Mouse (Mus musculus) embryonic facial prominence, embryonic 12.5 days (tissue): ENCODE results near the gene Dysf. TPM values are rescaled to one million over a fixed set of nuclear protein-coding genes. Genes with fewer than 3 reads are reported as not detected.
A peak's percentile ranks its signal among the peaks of the same experiment; 100 is the strongest.

Experiments used
- ATAC-seq: fragments of 200-750 bp; cut with Nextera tagmentation; 2 replicates; pipeline ENCODE4 v1.8.0; 2017; ENCODE audit not compliant: insufficient number of reproducible peaks, insufficient read depth, low FRiP score, low TSS enrichment
- H3K27ac ChIP-seq: fragments of 300-500 bp; sonication (generic); 2 replicates; pipeline ENCODE4 v1.5.1; 2016; ENCODE audit warnings: mild to moderate bottlenecking
- H3K27me3 ChIP-seq: fragments of 300-500 bp; sonication (generic); 2 replicates; pipeline ENCODE4 v1.6.1; 2016; ENCODE audit warnings: mild to moderate bottlenecking, moderate library complexity
- H3K36me3 ChIP-seq: fragments of 300-500 bp; sonication (generic); 2 replicates; pipeline ENCODE4 v1.6.1; 2016; ENCODE audit warnings: mild to moderate bottlenecking
- H3K4me1 ChIP-seq: fragments of 300-500 bp; sonication (generic); 2 replicates; pipeline ENCODE4 v1.6.1; 2016
- H3K4me2 ChIP-seq: fragments of 300-500 bp; sonication (generic); replicated peaks from 2 replicates; pipeline ENCODE4 v1.6.1; 2016; ENCODE audit warnings: mild to moderate bottlenecking, moderate library complexity
- H3K4me3 ChIP-seq: fragments of 300-500 bp; sonication (generic); 2 replicates; pipeline ENCODE4 v1.5.1; 2016; ENCODE audit warnings: mild to moderate bottlenecking
- H3K9ac ChIP-seq: fragments of 300-500 bp; sonication (generic); 2 replicates; pipeline ENCODE4 v1.6.1; 2016; ENCODE audit warnings: mild to moderate bottlenecking, moderate library complexity
- H3K9me3 ChIP-seq: fragments of 300-500 bp; sonication (generic); 2 replicates; pipeline ENCODE4 v1.6.1; 2016; ENCODE audit warnings: mild to moderate bottlenecking, moderate library complexity
- whole genome bisulfite sequencing: fragments of 180-500 bp; shearing (Covaris S2); methylation state at CpG from one replicate; pipeline ENCODE4 v1.1.7; 2016; 5-methylcytosine and 5-hydroxymethylcytosine counted together
- polyA plus RNA-seq: library from polyadenylated mRNA; unstranded; fragments of >200 nt; fragmentation: Nextera tagmentation; extraction: Ambion mirVana; gene quantifications from 2 replicates; pipeline ENCODE4 v1.2.1, GENCODE M21; 2016

The Dysf gene
- polyA plus RNA-seq, 1 experiment from 2014 or later = 8.7 TPM

- H3K4me2 ChIP-seq = no peak overlapping the region
- no peak overlapping the region for H3K27ac ChIP-seq
- H3K27me3 ChIP-seq = no peaks in the 10 kb centered on the region
- 67% methylated on average over 9 of the region's 9 CpGs for WGBS
- ATAC-seq = peak; percentile 58; the same call in 1 of the 2 replicates
- H3K4me1 ChIP-seq = peaks cover 11% of the 10 kb centered on the region
- H3K4me3 ChIP-seq = no peak overlapping the region
- no peak overlapping the region for H3K9ac ChIP-seq
- no peaks in the 10 kb centered on the region for H3K9me3 ChIP-seq
- no peaks in the 10 kb centered on the region for H3K36me3 ChIP-seq
These were observed 116.2 kb downstream of the Dysf start for GRCm38 (mm10) chr6:84124609-84125008.

- Histone ChIP-seq H3K27me3 (no peaks in the 10 kb centered on the region), H3K4me3 (no peak overlapping the region), H3K27ac (no peak overlapping the region), H3K9me3 (no peaks in the 10 kb centered on the region), H3K4me2 (no peak overlapping the region), H3K36me3 (no peaks in the 10 kb centered on the region), H3K4me1 (peaks cover 6% of the 10 kb centered on the region; the same call in 1 of the 2 replicates), H3K9ac (no peak overlapping the region)
- 82% methylated on average over 4 of the region's 4 CpGs for WGBS
- ATAC-seq = no peak
These were observed 116.7 kb downstream of the Dysf start for GRCm38 (mm10) chr6:84125101-84125500.

GRCm38 (mm10) chr6:84128229-84128628, 119.8 kb downstream of the Dysf start:
- no peak for ATAC-seq
- 0 out of 2 replicates have a peak, but pooled peaks cover 8% of the 10 kb centered on the region for H3K4me1 ChIP-seq
- no peak overlapping the region for H3K9ac ChIP-seq

GRCm38 (mm10) chr6:84130867-84131266, 122.5 kb downstream of the Dysf start:
- H3K9ac ChIP-seq = no peak overlapping the region
- H3K9me3 ChIP-seq = no peaks in the 10 kb centered on the region
- H3K36me3 ChIP-seq = no peaks in the 10 kb centered on the region
- no peak overlapping the region for H3K4me3 ChIP-seq
- WGBS = 86% methylated on average over 4 of the region's 4 CpGs
- H3K4me1 ChIP-seq = peaks cover 22% of the 10 kb centered on the region
- ATAC-seq = no peak
- no peaks in the 10 kb centered on the region for H3K27me3 ChIP-seq
- H3K4me2 ChIP-seq = no peak overlapping the region
- peak overlapping the region; percentile 4; the same call in 1 of the 2 replicates for H3K27ac ChIP-seq

More at GRCm38 (mm10) chr6:84128229-84128628, 119.8 kb downstream of the Dysf start:
- Histone ChIP-seq H3K27me3 (no peaks in the 10 kb centered on the region), H3K4me3 (no peak overlapping the region), H3K9me3 (no peaks in the 10 kb centered on the region), H3K4me2 (no peak overlapping the region), H3K36me3 (no peaks in the 10 kb centered on the region), H3K27ac (no peak overlapping the region)
- 79% methylated on average over 2 of the region's 2 CpGs for WGBS

GRCm38 (mm10) chr6:84131539-84131938, 123.1 kb downstream of the Dysf start:
- H3K27ac ChIP-seq = peak overlapping the region; percentile 69

GRCm38 (mm10) chr6:84133053-84133452, 124.7 kb downstream of the Dysf start:
- no peak for ATAC-seq
- no peaks in the 10 kb centered on the region for H3K36me3 ChIP-seq
- H3K9me3 ChIP-seq = no peaks in the 10 kb centered on the region
- no peak overlapping the region; the same call in 1 of the 2 replicates for H3K27ac ChIP-seq
- no peak overlapping the region for H3K9ac ChIP-seq
- H3K4me2 ChIP-seq = no peak overlapping the region
- WGBS = 46% methylated on average over 7 of the region's 7 CpGs
- no peaks in the 10 kb centered on the region for H3K27me3 ChIP-seq
- H3K4me1 ChIP-seq = peaks cover 18% of the 10 kb centered on the region
- no peak overlapping the region for H3K4me3 ChIP-seq

More at GRCm38 (mm10) chr6:84131539-84131938, 123.1 kb downstream of the Dysf start:
- 63% methylated on average over 9 of the region's 9 CpGs for WGBS
- Histone ChIP-seq H3K4me2 (no peak overlapping the region), H3K9me3 (no peaks in the 10 kb centered on the region), H3K4me3 (no peak overlapping the region), H3K27me3 (no peaks in the 10 kb centered on the region), H3K9ac (no peak overlapping the region), H3K36me3 (no peaks in the 10 kb centered on the region), H3K4me1 (peaks cover 22% of the 10 kb centered on the region)
- ATAC-seq = no peak

GRCm38 (mm10) chr6:84133996-84134721, 125.8 kb downstream of the Dysf start:
- H3K4me1 ChIP-seq = peaks cover 18% of the 10 kb centered on the region
- peak; percentile 74; the same call in 1 of the 2 replicates for ATAC-seq
- no peak overlapping the region for H3K4me3 ChIP-seq
- 72% methylated on average over 5 of the region's 7 CpGs for whole genome bisulfite sequencing
- no peaks in the 10 kb centered on the region for H3K27me3 ChIP-seq
- peak overlapping the region; percentile 87 for H3K27ac ChIP-seq
- H3K9ac ChIP-seq = no peak overlapping the region
- no peaks in the 10 kb centered on the region for H3K36me3 ChIP-seq
- no peak overlapping the region for H3K4me2 ChIP-seq
- no peaks in the 10 kb centered on the region for H3K9me3 ChIP-seq

- H3K36me3 ChIP-seq = no peaks in the 10 kb centered on the region
- H3K27ac ChIP-seq = peak overlapping the region; percentile 87
- H3K27me3 ChIP-seq = no peaks in the 10 kb centered on the region
- H3K9ac ChIP-seq = no peak overlapping the region
- WGBS = 16% methylated on average over 23 of the region's 23 CpGs
- no peak overlapping the region for H3K4me3 ChIP-seq
- peaks cover 18% of the 10 kb centered on the region for H3K4me1 ChIP-seq
- peak; percentile 74 for ATAC-seq
- H3K4me2 ChIP-seq = peak overlapping the region; percentile 21
- H3K9me3 ChIP-seq = no peaks in the 10 kb centered on the region
These were observed 126.5 kb downstream of the Dysf start for GRCm38 (mm10) chr6:84134722-84135394.

GRCm38 (mm10) chr6:84135709-84136108, 127.3 kb downstream of the Dysf start:
- 90% methylated on average over 9 of the region's 9 CpGs for WGBS
- Histone ChIP-seq H3K27ac (no peak overlapping the region), H3K4me3 (no peak overlapping the region), H3K27me3 (no peaks in the 10 kb centered on the region), H3K9me3 (no peaks in the 10 kb centered on the region), H3K36me3 (no peaks in the 10 kb centered on the region), H3K4me1 (peaks cover 18% of the 10 kb centered on the region), H3K9ac (0 out of 2 replicates have a peak overlapping the region, but pooled peaks have one; percentile 5), H3K4me2 (no peak overlapping the region)
- no peak for ATAC-seq

GRCm38 (mm10) chr6:84136345-84136744, 128.0 kb downstream of the Dysf start:
- no peak overlapping the region for H3K27ac ChIP-seq
- no peak overlapping the region for H3K9ac ChIP-seq
- ATAC-seq = no peak

GRCm38 (mm10) chr6:84139932-84140331, 131.5 kb downstream of the Dysf start:
- Histone ChIP-seq H3K27me3 (no peaks in the 10 kb centered on the region), H3K27ac (no peak overlapping the region), H3K4me2 (no peak overlapping the region), H3K36me3 (no peaks in the 10 kb centered on the region), H3K4me1 (peaks cover 26% of the 10 kb centered on the region), H3K4me3 (no peak overlapping the region), H3K9me3 (no peaks in the 10 kb centered on the region), H3K9ac (no peak overlapping the region)
- ATAC-seq = no peak
- 86% methylated on average over 14 of the region's 14 CpGs for WGBS

More at GRCm38 (mm10) chr6:84136345-84136744, 128.0 kb downstream of the Dysf start:
- H3K4me2 ChIP-seq = no peak overlapping the region
- no peak overlapping the region for H3K4me3 ChIP-seq
- H3K36me3 ChIP-seq = no peaks in the 10 kb centered on the region
- 86% methylated on average over 11 of the region's 11 CpGs for WGBS
- H3K4me1 ChIP-seq = peaks cover 15% of the 10 kb centered on the region
- no peaks in the 10 kb centered on the region for H3K9me3 ChIP-seq
- no peaks in the 10 kb centered on the region for H3K27me3 ChIP-seq

- no peak overlapping the region for H3K4me3 ChIP-seq
- H3K27ac ChIP-seq = peak overlapping the region; percentile 74; the same call in 1 of the 2 replicates
- ATAC-seq = no peak
- H3K4me1 ChIP-seq = peaks cover 23% of the 10 kb centered on the region
- H3K9me3 ChIP-seq = no peaks in the 10 kb centered on the region
- H3K36me3 ChIP-seq = no peaks in the 10 kb centered on the region
- H3K9ac ChIP-seq = no peak overlapping the region
- H3K4me2 ChIP-seq = no peak overlapping the region
- no peaks in the 10 kb centered on the region for H3K27me3 ChIP-seq
- 74% methylated on average over 9 of the region's 9 CpGs for WGBS
These were observed 134.1 kb downstream of the Dysf start for GRCm38 (mm10) chr6:84142481-84142880.
